Mouse (Mus musculus): ENCODE data around the gene Map3k3. TPM values are rescaled to one million over a fixed set of nuclear protein-coding genes. Genes with fewer than 3 reads are reported as not detected.

Gene Map3k3
- polyA plus RNA-seq, 1 experiment from 2014 or later = 14.1 TPM

DNA sequence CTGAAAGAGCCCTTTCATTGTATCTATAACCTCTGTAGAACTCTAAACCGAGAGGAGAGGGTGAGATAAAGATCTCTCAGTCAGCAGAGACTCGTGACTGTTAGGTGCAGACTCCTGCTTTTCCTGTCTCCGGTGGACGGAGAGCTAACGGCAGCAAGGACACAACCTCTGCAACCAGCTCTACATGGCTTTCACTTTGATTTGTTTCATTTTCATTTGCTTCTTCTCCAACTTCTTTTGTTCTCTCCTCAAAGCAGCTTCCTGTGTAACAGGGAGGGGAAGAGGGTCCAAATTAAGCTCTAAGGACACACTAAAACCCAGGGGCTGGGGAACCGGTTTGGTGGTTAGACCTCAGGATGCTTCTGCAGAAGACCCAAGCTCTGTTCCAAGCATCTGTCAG lies 116.3 kb downstream of the Map3k3 start:
- H3K36me3 ChIP-seq = peaks cover 78% of the 10 kb centered on the region
- ATAC-seq (ENCODE audit: low FRiP score, low read depth) = no peak
- no peak overlapping the region for H3K9ac ChIP-seq
- no peaks in the 10 kb centered on the region for H3K27me3 ChIP-seq
- no peaks in the 10 kb centered on the region for H3K4me1 ChIP-seq (replicated peaks)
- WGBS = 86% methylated on average over 6 of the region's 6 CpGs
- no peak overlapping the region for H3K4me3 ChIP-seq
- no peak overlapping the region for H3K4me2 ChIP-seq
- no peaks in the 10 kb centered on the region for H3K9me3 ChIP-seq
- no peak overlapping the region for H3K27ac ChIP-seq (replicated peaks)

DNA sequence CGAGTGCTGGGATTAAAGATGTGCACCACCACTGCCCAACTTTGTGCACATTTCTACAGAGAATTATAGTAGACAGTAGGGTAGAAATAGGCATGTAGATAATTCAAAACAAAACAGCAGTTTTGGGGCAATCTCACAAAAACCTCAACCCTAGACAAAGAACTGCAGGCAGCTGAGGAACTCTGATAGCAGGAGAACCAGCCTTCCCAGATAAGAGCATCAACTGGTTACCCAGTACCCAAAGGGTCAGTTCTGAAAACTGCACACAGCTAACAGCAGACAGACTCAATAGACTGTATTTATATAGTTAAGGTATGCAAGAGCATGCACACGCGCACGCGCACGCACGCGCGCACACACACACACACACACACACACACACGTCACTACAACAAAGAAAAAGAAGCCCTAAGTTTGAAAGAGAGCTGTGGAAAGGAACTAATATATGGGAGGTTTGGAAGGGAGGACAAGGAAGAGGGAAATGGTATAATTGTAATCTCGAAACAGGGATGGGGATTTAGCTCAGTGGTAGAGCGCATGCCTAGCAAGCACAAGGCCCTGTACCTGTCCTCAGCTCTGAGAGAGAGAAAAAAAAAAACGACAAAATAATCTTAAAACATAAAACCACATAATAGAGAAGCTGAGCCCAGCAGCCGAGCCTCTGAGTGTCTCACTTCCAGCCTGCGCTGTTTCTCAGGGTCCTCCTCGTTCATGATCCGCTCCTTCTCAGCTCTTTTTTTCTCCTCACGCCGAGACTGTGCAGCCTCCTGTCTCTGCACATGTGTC lies 117.1 kb downstream of the Map3k3 start:
- ATAC-seq (ENCODE audit: low FRiP score, low read depth) = no peak
- 94% methylated on average over 19 of the region's 19 CpGs for WGBS
- no peaks in the 10 kb centered on the region for H3K4me1 ChIP-seq (replicated peaks)
- no peak overlapping the region for H3K4me2 ChIP-seq
- H3K36me3 ChIP-seq = peaks cover 80% of the 10 kb centered on the region
- H3K9ac ChIP-seq = no peak overlapping the region
- no peaks in the 10 kb centered on the region for H3K27me3 ChIP-seq
- H3K9me3 ChIP-seq = no peaks in the 10 kb centered on the region
- H3K4me3 ChIP-seq = no peak overlapping the region
- no peak overlapping the region for H3K27ac ChIP-seq (replicated peaks)

DNA sequence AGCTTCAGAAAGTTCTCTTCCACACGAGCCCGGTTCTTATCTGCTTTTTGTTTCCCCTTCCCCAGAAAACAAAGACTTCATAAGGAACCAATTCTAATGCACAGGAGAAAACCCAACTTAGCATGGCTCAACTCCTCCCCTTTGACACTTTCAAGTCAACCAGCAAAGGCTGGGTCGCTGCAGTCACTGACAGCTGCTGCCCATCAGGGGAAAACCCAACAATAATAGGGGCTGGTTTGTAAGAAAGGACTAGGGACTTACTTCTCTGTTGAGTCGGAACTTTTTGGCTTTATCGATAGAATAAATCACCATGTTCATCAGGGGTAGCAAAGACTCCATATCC lies 117.7 kb downstream of the Map3k3 start, which contains the start of gene Strada:
Gene Strada (minus strand): TSS at position 46 of the 343 bp plus-strand sequence.
- 81% methylated on average over 5 of the region's 5 CpGs for WGBS

More for the DNA sequence above, 117.7 kb downstream of the Map3k3 start, which contains the start of gene Strada:
- Histone ChIP-seq H3K27me3 (no peaks in the 10 kb centered on the region), H3K4me3 (no peak within 1 kb of the TSS), H3K9ac (no peak within 1 kb of the TSS), H3K9me3 (no peaks in the 10 kb centered on the region), H3K4me1 (replicated peaks) (no peaks in the 10 kb centered on the region), H3K4me2 (no peak within 1 kb of the TSS), H3K36me3 (peaks cover 80% of the 10 kb centered on the region), H3K27ac (replicated peaks) (no peak within 1 kb of the TSS)
- no peak for ATAC-seq (ENCODE audit: low FRiP score, low read depth)

Other genes with a start within 250 kb of the Map3k3 start
- gene Cyb561, start 131.3 kb upstream of the Map3k3 start, polyA plus RNA-seq (2015; fragmentation: Nextera tagmentation; extraction: Ambion mirVana) = 54.9 and 58.4 TPM in 2 replicates
- gene Ace, start 116.7 kb upstream of the Map3k3 start, polyA plus RNA-seq (2015; fragmentation: Nextera tagmentation; extraction: Ambion mirVana) = 6.1 and 8.0 TPM in 2 replicates
- not detected in 2 replicates for gene Ace3, start 89.9 kb upstream of the Map3k3 start, polyA plus RNA-seq (2015; fragmentation: Nextera tagmentation; extraction: Ambion mirVana)
- 2.2 and 2.5 TPM in 2 replicates for gene Kcnh6, start 76.5 kb upstream of the Map3k3 start, polyA plus RNA-seq (2015; fragmentation: Nextera tagmentation; extraction: Ambion mirVana)
- 154 and 158 TPM in 2 replicates for gene Dcaf7, start 47.7 kb upstream of the Map3k3 start, polyA plus RNA-seq (2015; fragmentation: Nextera tagmentation; extraction: Ambion mirVana)
- gene Taco1, start 18.6 kb upstream of the Map3k3 start, polyA plus RNA-seq (2015; fragmentation: Nextera tagmentation; extraction: Ambion mirVana) = 7.1 and 7.6 TPM in 2 replicates
- 0.65 TPM in 1 of 2 replicates, not detected in the other for gene Gm10840, start 76.2 kb downstream of the Map3k3 start, polyA plus RNA-seq (2015; fragmentation: Nextera tagmentation; extraction: Ambion mirVana)
- gene Limd2, start 76.2 kb downstream of the Map3k3 start, polyA plus RNA-seq (2015; fragmentation: Nextera tagmentation; extraction: Ambion mirVana) = 162 and 167 TPM in 2 replicates
- 27.9 and 28.7 TPM in 2 replicates for gene Strada, start 117.6 kb downstream of the Map3k3 start, polyA plus RNA-seq (2015; fragmentation: Nextera tagmentation; extraction: Ambion mirVana)
- 94.5 and 101 TPM in 2 replicates for gene Ccdc47, start 131.7 kb downstream of the Map3k3 start, polyA plus RNA-seq (2015; fragmentation: Nextera tagmentation; extraction: Ambion mirVana)
- 77.9 and 81.9 TPM in 2 replicates for gene Ddx42, start 132.3 kb downstream of the Map3k3 start, polyA plus RNA-seq (2015; fragmentation: Nextera tagmentation; extraction: Ambion mirVana)
- 35.4 and 36.0 TPM in 2 replicates for gene Ftsj3, start 171.5 kb downstream of the Map3k3 start, polyA plus RNA-seq (2015; fragmentation: Nextera tagmentation; extraction: Ambion mirVana)
- gene Psmc5, start 171.5 kb downstream of the Map3k3 start, polyA plus RNA-seq (2015; fragmentation: Nextera tagmentation; extraction: Ambion mirVana) = 299 and 305 TPM in 2 replicates
- gene Smarcd2, start 188.4 kb downstream of the Map3k3 start, polyA plus RNA-seq (2015; fragmentation: Nextera tagmentation; extraction: Ambion mirVana) = 11.6 and 13.3 TPM in 2 replicates
- 0.14 and 0.18 TPM in 2 replicates for gene Tcam1, start 192.1 kb downstream of the Map3k3 start, polyA plus RNA-seq (2015; fragmentation: Nextera tagmentation; extraction: Ambion mirVana)
- gene Gh, start 217.3 kb downstream of the Map3k3 start, polyA plus RNA-seq (2015; fragmentation: Nextera tagmentation; extraction: Ambion mirVana) = not detected in 2 replicates
- 1.2 and 1.4 TPM in 2 replicates for gene Cd79b, start 230.1 kb downstream of the Map3k3 start, polyA plus RNA-seq (2015; fragmentation: Nextera tagmentation; extraction: Ambion mirVana)

Data from hindbrain, embryonic 15.5 days (tissue).